Mouse (Mus musculus) cerebellum, adult 11-12 months (tissue): ENCODE data around the gene Adam12.

ENCODE experiments used
- DNase-seq: peaks from one replicate; pipeline ENCODE4 v3.0.0; 2022

Gene Adam12

GRCm38 (mm10) chr7:133986201-133986600 is 245.7 kb downstream of the Adam12 start:
- DNase-seq: no peak

- no peak for DNase-seq
These were observed 246.3 kb downstream of the Adam12 start for GRCm38 (mm10) chr7:133985648-133986047.

GRCm38 (mm10) chr7:133976388-133977122 is 255.4 kb downstream of the Adam12 start:
- no peak for DNase-seq

- no peak for DNase-seq
These were observed 260.9 kb downstream of the Adam12 start for GRCm38 (mm10) chr7:133971086-133971485.

GRCm38 (mm10) chr7:133970407-133970806 is 261.5 kb downstream of the Adam12 start:
- no peak for DNase-seq

- no peak for DNase-seq
These were observed 264.0 kb downstream of the Adam12 start for GRCm38 (mm10) chr7:133967906-133968305.

GRCm38 (mm10) chr7:133963501-133963900 is 268.4 kb downstream of the Adam12 start:
- DNase-seq: no peak

GRCm38 (mm10) chr7:133959200-133959599 is 272.7 kb downstream of the Adam12 start:
- no peak for DNase-seq

GRCm38 (mm10) chr7:133957873-133958272 is 274.1 kb downstream of the Adam12 start:
- DNase-seq: no peak

GRCm38 (mm10) chr7:133954111-133955091 is 277.5 kb downstream of the Adam12 start:
- peak; percentile 4 for DNase-seq

GRCm38 (mm10) chr7:133951777-133952545 is 280.0 kb downstream of the Adam12 start:
- no peak for DNase-seq

GRCm38 (mm10) chr7:133947360-133947759 is 284.6 kb downstream of the Adam12 start:
- DNase-seq: no peak

- DNase-seq: no peak
These were observed 285.1 kb downstream of the Adam12 start for GRCm38 (mm10) chr7:133946757-133947345.

- DNase-seq: no peak
These were observed 285.8 kb downstream of the Adam12 start for GRCm38 (mm10) chr7:133946113-133946512.

GRCm38 (mm10) chr7:133940405-133940804 is 291.5 kb downstream of the Adam12 start:
- DNase-seq: no peak

GRCm38 (mm10) chr7:133937473-133937872 is 294.5 kb downstream of the Adam12 start:
- no peak for DNase-seq

- no peak for DNase-seq
These were observed 295.6 kb downstream of the Adam12 start for GRCm38 (mm10) chr7:133936377-133936776.

- no peak for DNase-seq
These were observed 298.6 kb downstream of the Adam12 start for GRCm38 (mm10) chr7:133933378-133933777.

GRCm38 (mm10) chr7:133931481-133931880 is 300.5 kb downstream of the Adam12 start:
- no peak for DNase-seq

GRCm38 (mm10) chr7:133928981-133929380 is 303.0 kb downstream of the Adam12 start:
- no peak for DNase-seq

GRCm38 (mm10) chr7:133925771-133926170 is 306.2 kb downstream of the Adam12 start:
- no peak for DNase-seq

- no peak for DNase-seq
These were observed 308.0 kb downstream of the Adam12 start for GRCm38 (mm10) chr7:133923994-133924393.

- DNase-seq: no peak
These were observed 310.7 kb downstream of the Adam12 start for GRCm38 (mm10) chr7:133921291-133921690.
